Mouse (Mus musculus) frontal cortex, postnatal 10 days (tissue): ENCODE measurements around the gene Sema5b.
A peak's percentile ranks its signal among the peaks of the same experiment; 100 is the strongest.

Experiments
- DNase-seq, 2 experiments: peaks; one replicate each; pipeline ENCODE4 v3.0.0; 2022; ENCODE audit warnings: low spot score in 2 of 2, mixed read lengths in 1 of 2

The Sema5b gene

DNA sequence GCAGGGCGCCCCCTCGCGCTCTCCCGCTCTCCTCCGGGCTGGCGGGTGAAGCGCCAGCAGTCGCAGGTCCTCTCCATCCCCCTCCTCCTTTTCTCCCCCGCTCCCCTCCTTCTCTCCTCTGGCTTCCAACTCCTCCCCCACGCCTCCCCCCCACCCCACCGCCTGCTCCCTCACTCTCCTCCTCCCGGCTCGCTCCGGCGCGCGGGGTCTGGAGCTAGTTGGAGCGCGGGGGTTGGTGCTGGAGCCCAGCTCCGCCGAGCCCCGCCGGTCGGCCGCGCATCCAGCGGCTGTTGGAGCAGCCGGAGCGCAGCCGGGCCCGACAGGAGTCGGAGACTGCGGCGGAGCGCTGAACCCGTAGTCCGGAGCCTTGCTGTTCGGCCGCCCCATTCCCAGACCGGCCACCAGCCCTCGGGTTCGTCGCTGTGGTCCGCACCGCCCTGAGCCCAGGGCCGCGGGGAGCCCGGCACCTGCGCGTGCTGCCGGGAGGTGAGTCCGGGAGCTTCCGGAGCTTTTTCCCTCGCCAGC is at the start of gene Sema5b:
Sema5b (plus strand) TSS at position 29 of the 525 bp plus-strand sequence.
- DNase-seq, result peak; percentile 38 to 73

DNA sequence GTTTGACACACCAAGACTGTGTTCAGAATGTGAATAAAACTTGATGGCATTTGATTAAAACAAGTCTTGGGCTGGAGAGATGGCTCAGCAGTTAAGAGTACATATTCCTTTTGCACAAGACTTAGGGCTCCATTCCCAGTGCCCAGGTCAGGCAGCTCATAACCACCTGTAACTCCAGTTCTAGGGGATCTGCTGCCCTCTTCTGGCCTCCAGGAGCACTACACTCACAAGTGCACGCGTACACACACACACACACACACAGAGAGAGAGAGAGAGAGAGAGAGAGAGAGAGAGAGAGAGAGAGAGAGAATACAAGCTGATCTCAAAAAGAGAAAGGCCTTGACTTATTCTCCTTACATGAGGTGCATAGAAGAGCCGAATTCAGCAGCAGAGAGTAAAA is 40.6 kb upstream of the Sema5b start:
- DNase-seq, result no peak

DNA sequence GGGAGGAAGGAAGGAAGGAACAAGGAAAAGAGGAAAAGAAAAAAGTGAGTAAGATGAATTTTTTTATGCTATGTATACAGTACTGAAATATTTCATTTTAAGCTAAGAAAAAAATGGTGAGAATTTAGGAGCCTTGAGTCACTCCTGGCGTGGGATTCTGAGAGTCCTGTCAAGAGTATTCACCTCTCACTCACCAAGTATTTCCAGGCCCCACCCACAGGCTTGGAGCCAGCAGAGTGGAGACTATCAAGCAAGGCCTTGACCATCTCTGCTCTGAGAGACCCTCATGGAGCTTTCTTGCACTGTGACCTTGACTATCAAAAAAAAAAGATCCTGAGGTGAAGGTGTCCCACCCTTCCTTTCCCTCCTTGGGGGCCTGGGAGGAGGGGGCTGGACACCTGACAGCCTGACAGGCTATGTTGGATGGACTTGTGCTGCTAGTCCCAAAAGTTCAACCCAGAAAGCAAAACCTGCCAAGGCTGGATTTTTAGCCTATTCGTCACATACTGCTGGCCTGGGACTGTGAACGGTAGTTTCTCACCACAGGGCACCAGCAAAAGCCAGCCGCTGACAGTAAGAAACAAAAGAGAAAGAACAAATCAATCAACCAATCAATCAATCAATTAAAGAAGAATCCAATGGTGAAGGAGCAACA is 39.7 kb upstream of the Sema5b start:
- DNase-seq, result no peak

DNA sequence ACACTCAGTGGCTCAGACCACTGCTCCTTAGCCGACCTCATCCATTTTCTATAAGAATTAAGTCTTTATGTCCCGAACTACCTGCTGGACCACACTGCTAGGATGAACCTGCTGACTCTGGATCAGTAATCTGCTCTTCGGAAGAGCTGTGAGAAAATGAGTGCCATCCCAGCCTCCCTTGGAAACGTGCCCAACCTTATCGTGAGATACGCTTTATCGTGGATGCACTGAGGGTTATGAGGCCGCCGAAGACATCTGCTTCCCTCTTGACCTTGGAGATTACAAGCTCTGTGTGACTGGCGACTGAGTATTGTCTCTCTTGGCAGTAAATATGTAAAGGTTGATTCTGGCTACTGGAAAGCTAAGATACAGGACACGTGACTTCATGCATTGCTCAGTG is 38.5 kb upstream of the Sema5b start:
- DNase-seq, result no peak

DNA sequence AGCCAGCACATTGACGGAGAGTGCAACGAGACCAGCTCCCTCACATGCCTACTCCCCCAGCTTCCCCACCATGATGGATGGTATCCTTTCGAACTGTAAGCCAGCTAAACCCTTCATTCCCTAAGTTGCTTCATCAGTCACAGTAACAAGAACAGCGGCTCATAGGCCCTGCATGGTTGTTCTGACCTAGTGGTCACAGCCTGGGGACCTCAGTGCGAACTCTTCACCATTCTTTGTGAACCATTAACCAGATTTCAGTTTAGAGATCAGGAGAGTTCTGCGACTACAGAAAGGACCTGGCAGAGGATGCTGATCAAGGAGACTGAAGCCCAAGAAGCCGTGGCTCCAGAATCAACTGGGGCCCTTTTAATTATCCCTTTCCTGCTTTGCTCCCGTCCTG is 36.7 kb upstream of the Sema5b start:
- no peak for DNase-seq

DNA sequence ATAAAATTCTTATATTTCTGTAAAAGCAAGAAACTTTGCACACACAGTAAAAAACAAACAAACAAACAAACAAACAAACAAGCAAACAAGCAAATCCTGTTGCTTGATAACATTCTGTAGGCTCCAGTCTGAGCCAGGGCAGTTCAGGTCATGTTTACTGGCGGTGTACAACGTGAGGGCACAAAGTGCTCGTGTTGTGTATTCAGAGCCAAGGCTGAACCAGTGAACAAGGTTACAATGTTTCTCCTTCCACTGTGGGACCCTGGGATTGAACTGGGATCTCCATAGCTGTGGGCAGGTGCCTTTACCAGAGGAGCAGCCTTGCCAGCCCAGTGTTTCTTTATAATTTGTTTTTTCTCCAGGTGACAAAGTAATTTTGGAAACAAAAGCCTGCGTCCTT is 35.2 kb upstream of the Sema5b start:
- DNase-seq, result no peak

DNA sequence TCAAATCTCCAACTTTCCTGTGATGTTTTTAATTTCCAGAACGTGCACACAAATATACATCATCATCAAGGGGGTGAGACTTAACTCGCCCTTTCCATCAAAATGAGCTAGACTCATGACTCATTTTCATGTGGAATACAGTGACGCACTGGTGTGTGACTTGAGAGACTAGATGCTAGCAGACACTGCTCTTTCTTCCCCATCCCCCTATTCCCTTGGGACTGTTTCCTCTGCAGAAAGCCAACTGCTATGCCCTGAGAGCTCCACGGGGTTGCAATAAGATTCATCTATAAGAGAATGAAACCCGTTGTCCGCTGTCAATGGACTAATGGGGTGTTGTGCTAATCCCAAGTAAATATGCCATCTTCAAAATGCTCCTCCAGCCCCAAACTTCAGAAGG is 32.4 kb upstream of the Sema5b start:
- no peak for DNase-seq

DNA sequence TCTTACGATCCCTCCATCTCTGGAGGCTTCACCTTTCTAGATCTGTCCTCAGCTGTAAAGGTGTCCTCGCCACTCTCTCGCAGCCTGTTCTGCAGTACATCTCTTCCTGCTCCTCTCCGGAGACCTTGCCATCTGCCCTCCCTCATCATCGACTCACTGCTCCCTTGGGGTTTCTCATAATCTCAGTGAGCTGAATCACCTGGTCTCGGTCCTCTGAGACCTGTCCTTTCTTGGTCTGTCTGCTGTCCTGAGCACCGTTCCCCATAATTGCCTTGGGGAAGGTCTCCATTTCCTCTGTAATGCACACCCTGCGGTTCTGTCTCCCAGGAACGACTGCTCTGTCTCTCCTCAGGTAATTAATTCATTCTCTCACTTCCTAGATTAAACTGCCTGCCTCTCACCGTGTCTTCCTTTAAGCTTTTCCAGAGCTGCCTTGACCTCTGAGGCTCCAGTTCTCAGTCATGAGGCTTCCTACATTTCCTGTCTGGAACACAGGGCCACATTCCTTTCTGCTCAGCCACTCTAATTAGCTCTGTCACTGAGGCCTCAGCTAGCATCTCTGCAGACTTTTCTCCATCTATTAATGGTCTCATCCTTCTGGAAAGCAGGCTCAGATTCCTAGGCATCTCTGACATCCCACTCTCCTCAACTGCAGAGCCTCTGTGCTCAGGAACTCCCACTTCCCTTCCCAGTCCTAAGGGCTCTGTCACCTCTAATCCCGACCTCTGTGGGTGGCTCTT is 31.4 kb upstream of the Sema5b start:
- no peak for DNase-seq

DNA sequence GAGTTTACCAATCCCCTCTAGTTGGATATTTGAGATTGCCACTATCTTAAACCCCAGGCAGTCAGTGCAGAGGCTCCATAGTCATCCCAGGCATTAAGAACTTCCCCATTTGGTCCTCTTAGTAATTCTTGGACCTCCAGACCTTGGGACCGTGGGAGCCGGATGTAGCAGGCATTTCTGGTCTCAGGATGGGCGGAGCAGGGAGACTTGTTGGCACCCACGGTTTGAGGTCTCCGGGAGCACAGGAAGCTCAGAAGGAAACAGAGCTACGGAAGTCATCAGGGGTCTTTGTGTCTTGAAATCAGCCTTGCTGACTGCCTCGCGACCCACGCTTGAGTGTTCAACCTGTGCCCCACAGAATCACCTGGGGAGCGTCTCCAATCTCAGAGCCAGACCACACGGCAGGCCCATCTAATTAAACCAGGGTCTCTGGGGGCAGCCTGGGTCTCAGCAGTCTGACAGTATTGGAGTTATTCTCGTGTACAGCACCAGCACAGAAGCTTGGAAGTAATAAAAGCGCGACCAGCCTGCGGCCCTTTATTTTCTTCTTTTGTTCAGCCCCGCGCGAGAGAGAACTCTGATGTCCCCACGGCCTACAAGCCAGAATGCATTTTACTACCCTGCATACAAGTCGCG is 24.9 kb upstream of the Sema5b start:
- no peak for DNase-seq

DNA sequence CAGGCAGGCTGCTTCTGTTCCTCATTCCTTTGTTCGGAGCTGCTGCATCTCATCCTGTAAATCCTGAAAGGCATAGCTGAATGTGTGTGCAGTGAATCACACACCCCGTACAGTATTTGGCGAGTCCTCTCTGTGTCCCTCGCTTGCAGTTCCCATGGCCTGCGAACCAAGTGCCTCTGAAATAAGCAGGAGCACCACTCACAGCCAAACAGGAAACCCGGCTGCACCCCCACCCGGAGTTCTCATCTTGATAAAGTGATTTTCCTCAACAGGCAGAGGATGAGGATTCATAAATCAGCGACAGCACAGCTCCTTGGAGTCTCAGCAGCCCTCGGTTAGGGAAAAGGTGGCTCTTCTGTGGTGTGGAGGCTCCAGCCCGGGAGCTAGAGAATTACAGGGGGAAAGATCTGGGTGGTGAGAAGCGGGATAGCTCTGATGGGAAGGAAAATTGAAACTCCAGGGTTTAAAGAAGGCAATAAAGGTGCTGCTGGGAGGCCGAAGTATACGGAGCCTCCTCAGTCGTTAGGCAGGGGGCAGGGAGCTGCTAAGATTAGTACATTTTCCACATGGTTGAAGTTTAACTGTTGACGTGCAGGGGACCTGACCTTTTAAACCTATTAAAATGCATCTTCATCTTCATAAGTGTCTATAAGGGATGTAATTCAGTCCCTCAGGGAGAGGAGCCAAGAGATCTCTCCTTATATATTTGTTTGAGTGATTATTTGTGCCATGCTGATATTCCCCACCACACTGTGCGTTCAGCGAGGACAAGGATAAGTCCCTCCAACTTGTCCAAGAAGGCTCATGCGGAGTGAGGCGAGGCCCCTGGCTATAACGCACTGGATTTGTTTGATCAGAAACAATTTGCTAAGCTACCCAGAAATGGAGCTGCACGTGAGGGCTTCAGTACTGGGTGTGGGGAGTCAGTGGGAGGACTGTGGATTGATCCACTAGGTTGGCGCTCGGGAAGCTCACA is 22.7 kb upstream of the Sema5b start:
- DNase-seq, result no peak

DNA sequence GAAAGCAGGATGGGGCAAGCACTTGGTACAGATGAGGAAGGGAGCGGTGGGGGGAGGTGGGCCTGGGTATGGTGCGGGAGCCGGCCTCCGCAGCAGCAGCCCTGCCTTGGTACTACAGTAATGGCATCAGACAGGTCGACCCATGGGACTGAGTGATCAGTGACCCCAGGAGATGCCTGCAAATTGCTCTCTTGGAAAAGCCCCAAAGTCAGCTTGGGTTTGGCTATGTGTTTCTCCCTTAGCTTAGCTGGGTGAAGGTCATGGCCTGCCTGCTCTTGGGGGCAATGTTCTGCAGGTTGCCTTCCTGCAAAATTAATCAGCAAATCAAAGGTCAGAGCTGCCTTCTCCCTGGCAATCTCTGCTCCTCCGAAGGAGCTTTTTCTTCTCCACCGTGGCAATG is 21.7 kb upstream of the Sema5b start:
- no peak for DNase-seq

DNA sequence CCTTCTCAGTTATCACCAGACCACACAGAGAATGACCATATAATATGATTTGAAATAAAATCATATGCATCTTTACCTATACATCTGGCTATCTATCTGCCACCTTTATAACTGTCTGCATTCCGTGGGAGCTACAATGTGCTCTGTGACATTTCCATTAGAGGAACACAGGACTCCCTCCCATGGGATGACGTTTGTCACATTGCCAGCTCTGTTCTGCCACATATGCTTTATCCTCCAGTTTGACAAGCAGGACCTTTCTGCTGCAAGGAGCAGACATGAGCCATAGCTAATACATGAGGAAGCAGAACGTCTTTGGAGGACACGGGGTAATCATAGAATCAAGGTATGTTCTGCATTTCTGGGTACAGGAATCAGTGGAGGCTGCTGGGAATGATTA is 16.7 kb upstream of the Sema5b start:
- no peak for DNase-seq

DNA sequence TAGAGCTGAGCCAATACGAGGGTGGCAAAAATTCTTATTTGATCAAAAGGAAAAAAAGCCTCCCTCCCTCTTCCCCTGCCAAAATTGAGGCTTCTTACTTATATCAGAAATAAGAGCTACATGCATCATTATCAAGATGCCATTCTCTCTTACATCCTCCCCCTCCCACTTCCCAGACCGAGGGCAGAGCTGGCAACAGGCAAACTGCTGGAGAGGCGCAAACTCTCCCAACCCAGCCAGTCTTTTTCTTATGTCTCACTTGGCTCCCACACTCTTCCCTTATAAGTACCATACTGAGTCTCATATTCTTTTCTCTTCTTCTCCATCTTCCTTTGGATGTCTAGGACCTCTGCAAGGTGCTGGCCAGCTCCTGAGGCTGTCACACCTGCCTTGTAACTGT is 6.3 kb upstream of the Sema5b start:
- no peak for DNase-seq

DNA sequence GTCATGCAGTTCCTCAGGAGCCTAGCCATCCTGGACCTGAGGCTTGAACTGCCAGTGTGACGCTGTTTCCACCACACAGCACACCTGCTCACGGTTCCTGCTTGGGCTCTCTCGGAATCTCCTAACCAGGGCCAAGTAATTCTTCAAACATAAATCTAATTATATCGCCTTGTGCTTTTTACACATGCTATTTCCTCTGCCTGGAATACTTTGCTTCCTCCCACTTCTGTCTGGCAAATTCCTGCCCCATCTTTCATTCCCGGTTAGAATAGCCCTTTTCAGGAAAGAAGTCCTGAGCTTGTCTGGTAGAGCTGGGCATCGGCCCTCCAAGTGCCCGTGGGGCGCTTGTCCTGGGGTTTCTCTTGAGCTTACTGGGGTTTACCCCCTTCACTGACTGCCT is 3.3 kb upstream of the Sema5b start:
- no peak for DNase-seq

DNA sequence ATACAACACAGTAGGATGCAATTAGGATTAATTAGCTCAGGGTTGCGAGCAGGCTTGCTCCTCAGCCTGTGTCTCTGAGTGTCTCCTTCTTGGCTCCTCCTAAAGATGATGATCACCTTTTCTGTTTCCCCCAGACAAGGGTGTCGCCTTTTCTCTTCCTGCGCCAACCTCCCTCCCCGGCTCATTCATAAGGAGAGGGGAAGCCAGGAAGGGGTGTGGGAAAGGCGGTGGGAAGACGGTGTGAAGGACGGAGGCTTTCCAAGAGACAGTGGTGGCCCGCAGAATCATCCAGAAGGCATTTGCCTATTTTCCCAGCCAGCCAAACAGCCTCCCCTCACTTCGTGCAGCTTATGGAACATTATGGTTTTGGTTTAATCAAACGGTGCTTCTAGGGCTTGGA is 1.9 kb upstream of the Sema5b start:
- DNase-seq, result no peak

DNA sequence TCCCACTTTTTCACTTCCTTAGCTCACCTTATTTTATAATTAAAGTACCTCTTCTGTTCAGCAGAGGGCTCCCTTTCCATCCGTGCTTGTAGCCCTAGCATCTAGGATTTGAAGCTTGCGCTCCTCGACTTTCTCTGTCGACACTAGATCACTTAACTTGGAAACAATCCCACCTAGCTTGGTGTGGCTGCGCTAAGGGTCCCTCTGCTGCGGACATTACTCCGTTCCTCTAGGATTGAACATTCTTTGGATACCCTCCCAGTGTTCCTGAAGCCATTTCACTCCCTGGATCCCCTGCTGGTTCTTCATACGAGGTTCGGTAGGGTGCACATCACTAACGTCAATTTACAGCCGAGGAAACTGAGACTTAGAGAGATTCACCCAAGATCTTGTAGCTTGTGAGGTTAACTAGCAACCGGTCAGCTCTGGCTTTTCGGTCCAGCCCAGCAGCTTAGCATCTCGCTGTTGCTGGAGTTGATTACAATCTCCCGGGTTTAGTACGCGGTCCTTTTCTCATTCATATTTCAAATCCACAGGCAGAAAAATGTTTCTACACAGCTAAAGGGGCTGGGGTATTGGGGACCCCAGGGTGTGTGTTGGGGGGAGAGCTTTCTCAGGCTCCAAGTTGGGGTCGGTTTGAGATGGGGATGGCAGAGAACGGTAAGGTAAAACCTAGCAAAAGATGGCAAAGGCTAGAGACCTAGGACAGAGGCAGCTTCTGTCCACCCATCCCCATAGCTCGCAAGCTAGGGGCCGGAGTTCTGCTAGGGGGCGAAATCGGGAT is 420 bp upstream of the Sema5b start:
- DNase-seq, result peak in 1 of 2 experiments; percentile 30

DNA sequence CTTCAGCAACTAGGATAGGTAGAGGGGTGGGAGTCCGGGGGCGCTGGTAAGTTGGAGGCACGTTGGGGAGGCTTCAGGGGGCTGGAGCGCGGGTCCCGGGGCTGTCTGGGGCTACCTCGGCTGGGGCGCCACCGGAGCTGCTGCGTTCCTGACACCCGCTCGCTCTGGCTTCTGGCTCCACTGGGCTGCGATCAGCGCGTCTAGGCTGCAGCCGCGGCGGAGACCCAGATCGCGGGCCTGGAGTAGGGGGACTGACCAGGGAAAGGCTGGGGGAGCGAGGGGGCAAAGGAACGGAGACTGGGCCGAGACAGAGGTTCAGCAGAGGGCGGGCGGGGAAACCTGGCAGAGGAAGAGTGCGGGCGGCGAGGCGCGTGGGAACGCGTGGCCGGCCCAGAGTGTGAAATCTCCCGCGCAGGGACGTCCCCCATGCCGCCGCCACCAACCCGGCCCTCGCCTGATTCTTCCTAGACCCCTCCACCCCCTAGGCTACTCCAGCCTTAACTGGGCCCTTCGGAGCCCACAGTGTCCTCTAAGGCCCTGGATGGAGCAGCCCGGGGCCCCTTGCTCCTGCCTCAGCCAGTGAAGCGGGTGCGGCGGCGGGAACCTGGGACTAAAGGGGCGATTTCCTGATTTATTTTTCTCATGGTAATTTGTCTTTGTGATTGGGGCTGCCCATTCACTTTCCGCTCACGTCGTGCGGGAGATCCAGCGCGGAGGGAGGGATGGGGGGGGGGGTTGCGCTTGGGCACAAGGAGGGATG is 896 bp downstream of the Sema5b start:
- DNase-seq, result peak in 1 of 2 experiments; percentile 31

DNA sequence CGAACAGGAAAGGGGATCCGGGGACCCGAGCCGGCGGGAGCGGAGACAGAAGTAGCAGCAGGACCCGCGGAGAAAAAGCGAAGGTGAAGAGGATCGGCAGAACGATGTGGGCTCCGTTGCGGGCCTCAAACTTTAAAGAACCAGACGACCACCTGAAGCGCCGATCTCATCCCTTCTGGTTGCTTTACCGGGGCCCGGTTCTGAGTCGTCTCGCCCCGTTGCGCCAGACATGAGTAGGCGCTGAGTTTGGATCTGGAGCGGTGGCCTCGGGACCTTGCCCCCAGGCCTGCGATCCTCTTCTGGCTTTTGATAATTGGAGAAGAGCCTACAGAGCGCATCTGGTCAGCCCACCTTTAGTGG is 1.5 kb downstream of the Sema5b start:
- no peak for DNase-seq

DNA sequence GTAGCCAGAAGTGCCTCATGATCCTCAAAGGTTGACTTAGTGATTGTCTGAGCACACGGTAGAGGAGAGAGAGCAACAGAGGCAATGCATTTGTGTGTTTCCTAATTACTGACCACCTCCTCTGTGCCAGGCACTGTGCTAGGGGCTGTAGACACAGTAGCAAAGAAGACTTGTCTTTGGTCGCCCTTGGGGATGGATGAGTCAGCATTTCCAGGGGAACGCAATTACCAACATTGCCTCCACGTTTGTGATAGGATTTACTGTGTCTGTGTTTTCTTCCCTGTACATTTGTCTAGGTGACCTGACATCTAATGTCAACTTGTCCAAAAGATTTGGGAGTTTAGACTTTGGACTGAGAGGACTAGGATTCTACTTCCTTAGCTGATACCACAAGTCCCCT is 4.8 kb downstream of the Sema5b start:
- no peak for DNase-seq

DNA sequence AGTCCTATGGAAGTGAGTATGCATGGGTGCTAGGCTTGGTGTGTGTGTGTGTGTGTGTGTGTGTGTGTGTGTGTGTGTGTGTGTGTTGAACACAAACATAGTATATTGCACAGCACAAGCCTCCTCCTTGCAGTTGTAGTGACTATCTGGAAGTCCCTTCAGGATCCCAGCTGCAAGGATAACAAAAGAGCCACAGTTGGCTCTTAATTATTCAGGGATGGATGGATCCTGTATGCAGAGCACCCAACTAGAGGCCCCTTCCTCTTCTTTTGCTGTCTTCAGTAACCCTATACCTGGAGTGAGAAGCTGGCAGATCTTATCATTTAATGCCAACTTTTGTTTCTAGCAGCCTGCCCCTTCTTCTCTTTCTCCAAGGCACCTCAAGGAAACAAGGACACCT is 7.0 kb downstream of the Sema5b start:
- DNase-seq, result no peak
